Mouse (Mus musculus): ENCODE data around the gene Fcmr. TPM values are rescaled to one million over a fixed set of nuclear protein-coding genes. Genes with fewer than 3 reads are reported as not detected.

Gene Fcmr
- polyA plus RNA-seq, 1 experiment: 9.7 TPM

DNA sequence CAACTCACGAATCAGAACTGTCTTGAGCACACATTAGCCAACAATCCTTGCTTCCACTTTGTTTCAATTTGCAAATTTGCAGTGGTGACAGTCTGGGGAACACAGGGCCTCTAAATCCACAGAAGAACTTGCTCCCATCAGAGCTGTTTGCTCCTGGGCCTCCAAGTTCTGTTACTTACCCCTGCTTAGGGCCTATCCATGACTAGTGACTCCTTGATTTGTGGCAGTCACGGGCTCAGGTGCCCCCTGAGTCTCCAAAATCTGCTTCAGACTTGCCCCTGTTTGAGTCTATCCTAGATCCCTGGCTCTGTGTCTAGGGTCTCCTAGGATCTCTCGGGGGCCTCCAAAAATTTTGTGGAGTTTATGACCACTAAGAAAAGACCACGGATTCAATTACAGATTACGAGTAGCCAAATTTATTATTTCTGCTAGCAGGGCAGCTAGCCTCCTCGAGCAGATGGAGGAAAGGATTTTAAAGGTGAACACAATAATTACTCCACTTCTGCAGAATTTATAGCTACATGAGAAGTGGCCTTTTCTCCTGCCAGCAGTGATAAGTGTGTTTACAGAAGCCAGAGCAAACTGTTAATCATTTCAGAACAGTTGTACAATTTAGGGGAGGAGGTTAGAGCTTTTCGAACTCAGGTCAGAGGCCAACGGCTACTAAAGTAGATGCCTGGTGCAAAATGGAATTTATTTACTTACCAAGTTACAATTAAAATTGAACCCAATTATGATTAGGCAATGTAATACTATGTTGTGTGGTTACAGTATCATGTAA lies 24.7 kb upstream of the Fcmr start:
- H3K27ac ChIP-seq (ENCODE audit: control insufficient read depth, insufficient read depth, low read length): no peak overlapping the region
- TF ChIP-seq POLR2A (IDR thresholded peaks at IDR 0.05; ENCODE audit: control insufficient read depth, extremely low read depth, insufficient read depth, low read length, poor library complexity) (no peak), CTCF (IDR thresholded peaks at IDR 0.05; ENCODE audit: borderline replicate concordance, control insufficient read depth, extremely low read depth, insufficient read depth, low read length, poor library complexity) (no peak)

GRCm38 (mm10) chr1:130841621-130842020 lies 23.8 kb upstream of the Fcmr start:
- WGBS: 95% methylated on average over 7 of the region's 7 CpGs
- H3K36me3 ChIP-seq (ENCODE audit: control insufficient read depth, insufficient read depth, low read length): no peaks in the 10 kb centered on the region
- DNase-seq: no peak

More for the DNA sequence above, 24.7 kb upstream of the Fcmr start:
- Histone ChIP-seq H3K36me3 (ENCODE audit: control insufficient read depth, insufficient read depth, low read length) (no peaks in the 10 kb centered on the region), H3K4me3 (ENCODE audit: control insufficient read depth, insufficient read depth, low read length) (no peak overlapping the region), H3K27me3 (ENCODE audit: control insufficient read depth, insufficient read depth, low read length) (no peaks in the 10 kb centered on the region), H3K4me1 (replicated peaks; ENCODE audit: control insufficient read depth, insufficient read depth, low read length) (no peaks in the 10 kb centered on the region)
- WGBS: 87% methylated on average over 8 of the region's 8 CpGs
- DNase-seq: no peak

DNA sequence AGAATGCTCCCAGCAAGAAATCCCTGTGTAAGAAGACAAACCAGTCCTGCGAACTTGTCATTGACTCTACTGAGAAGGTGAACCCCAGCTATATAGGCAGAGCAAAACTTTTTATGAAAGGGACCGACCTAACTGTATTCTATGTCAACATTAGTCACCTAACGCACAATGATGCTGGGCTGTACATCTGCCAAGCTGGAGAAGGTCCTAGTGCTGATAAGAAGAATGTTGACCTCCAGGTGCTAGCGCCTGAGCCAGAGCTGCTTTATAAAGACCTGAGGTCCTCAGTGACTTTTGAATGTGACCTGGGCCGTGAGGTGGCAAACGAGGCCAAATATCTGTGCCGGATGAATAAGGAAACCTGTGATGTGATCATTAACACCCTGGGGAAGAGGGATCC lies 21.0 kb upstream of the Fcmr start:
- TF ChIP-seq CTCF (IDR thresholded peaks at IDR 0.05; ENCODE audit: borderline replicate concordance, control insufficient read depth, extremely low read depth, insufficient read depth, low read length, poor library complexity) (no peak), POLR2A (IDR thresholded peaks at IDR 0.05; ENCODE audit: control insufficient read depth, extremely low read depth, insufficient read depth, low read length, poor library complexity) (no peak)
- WGBS: 95% methylated on average over 7 of the region's 7 CpGs
- H3K27ac ChIP-seq (ENCODE audit: control insufficient read depth, insufficient read depth, low read length): no peak overlapping the region
- no peaks in the 10 kb centered on the region for H3K4me1 ChIP-seq (replicated peaks; ENCODE audit: control insufficient read depth, insufficient read depth, low read length)
- no peaks in the 10 kb centered on the region for H3K27me3 ChIP-seq (ENCODE audit: control insufficient read depth, insufficient read depth, low read length)
- DNase-seq: no peak
- H3K4me3 ChIP-seq (ENCODE audit: control insufficient read depth, insufficient read depth, low read length): no peak overlapping the region
- H3K36me3 ChIP-seq (ENCODE audit: control insufficient read depth, insufficient read depth, low read length): no peaks in the 10 kb centered on the region

More at GRCm38 (mm10) chr1:130841621-130842020, 23.8 kb upstream of the Fcmr start:
- Histone ChIP-seq H3K4me3 (ENCODE audit: control insufficient read depth, insufficient read depth, low read length) (no peak overlapping the region), H3K27me3 (ENCODE audit: control insufficient read depth, insufficient read depth, low read length) (no peaks in the 10 kb centered on the region), H3K27ac (ENCODE audit: control insufficient read depth, insufficient read depth, low read length) (no peak overlapping the region), H3K4me1 (replicated peaks; ENCODE audit: control insufficient read depth, insufficient read depth, low read length) (no peaks in the 10 kb centered on the region)
- TF ChIP-seq POLR2A (IDR thresholded peaks at IDR 0.05; ENCODE audit: control insufficient read depth, extremely low read depth, insufficient read depth, low read length, poor library complexity): no peak
- no peak for TF ChIP-seq CTCF (IDR thresholded peaks at IDR 0.05; ENCODE audit: borderline replicate concordance, control insufficient read depth, extremely low read depth, insufficient read depth, low read length, poor library complexity)

DNA sequence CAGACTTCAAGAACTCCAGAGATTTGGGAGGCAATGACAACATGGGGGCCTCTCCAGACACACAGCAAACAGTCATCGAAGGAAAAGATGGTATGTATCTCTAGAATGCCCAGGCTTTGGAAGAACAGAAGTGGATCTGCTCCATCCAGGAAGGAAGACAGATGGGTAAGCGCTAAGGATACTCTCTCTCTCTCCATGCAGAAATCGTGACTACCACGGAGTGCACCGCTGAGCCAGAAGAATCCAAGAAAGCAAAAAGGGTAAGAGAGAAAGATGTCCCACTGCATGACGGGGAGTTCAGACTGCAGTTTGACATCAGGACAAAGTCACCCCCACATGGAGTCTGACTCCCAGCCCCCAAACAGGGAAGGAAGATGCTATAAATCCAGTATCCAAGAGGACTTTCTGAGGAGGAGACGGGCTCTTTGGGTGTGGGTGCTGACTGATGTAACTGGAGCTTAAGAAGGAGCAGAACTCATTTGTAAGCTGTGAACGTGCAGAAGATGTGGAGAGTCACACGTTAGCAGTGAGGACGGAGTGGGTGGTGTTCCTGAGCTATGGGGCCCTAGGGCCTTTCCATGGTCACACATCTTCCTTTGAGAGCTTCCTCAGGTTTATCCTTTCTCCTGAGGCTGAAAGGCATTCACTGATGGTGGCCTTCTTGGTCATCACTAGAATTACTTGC lies 15.8 kb upstream of the Fcmr start:
- H3K27ac ChIP-seq (ENCODE audit: control insufficient read depth, insufficient read depth, low read length): no peak overlapping the region
- no peak for DNase-seq
- WGBS: 96% methylated on average over 10 of the region's 10 CpGs
- H3K36me3 ChIP-seq (ENCODE audit: control insufficient read depth, insufficient read depth, low read length): no peaks in the 10 kb centered on the region
- no peaks in the 10 kb centered on the region; the same call in 1 of the 2 replicates for H3K27me3 ChIP-seq (ENCODE audit: control insufficient read depth, insufficient read depth, low read length)
- H3K4me1 ChIP-seq (replicated peaks; ENCODE audit: control insufficient read depth, insufficient read depth, low read length): no peaks in the 10 kb centered on the region
- H3K4me3 ChIP-seq (ENCODE audit: control insufficient read depth, insufficient read depth, low read length): no peak overlapping the region
- TF ChIP-seq POLR2A (IDR thresholded peaks at IDR 0.05; ENCODE audit: control insufficient read depth, extremely low read depth, insufficient read depth, low read length, poor library complexity): no peak
- no peak for TF ChIP-seq CTCF (IDR thresholded peaks at IDR 0.05; ENCODE audit: borderline replicate concordance, control insufficient read depth, extremely low read depth, insufficient read depth, low read length, poor library complexity)

GRCm38 (mm10) chr1:130850405-130850804 lies 15.1 kb upstream of the Fcmr start:
- Histone ChIP-seq H3K27me3 (ENCODE audit: control insufficient read depth, insufficient read depth, low read length) (no peaks in the 10 kb centered on the region; the same call in 1 of the 2 replicates), H3K4me3 (ENCODE audit: control insufficient read depth, insufficient read depth, low read length) (no peak overlapping the region), H3K4me1 (replicated peaks; ENCODE audit: control insufficient read depth, insufficient read depth, low read length) (no peaks in the 10 kb centered on the region), H3K36me3 (ENCODE audit: control insufficient read depth, insufficient read depth, low read length) (no peaks in the 10 kb centered on the region), H3K27ac (ENCODE audit: control insufficient read depth, insufficient read depth, low read length) (peak overlapping the region; percentile 29; the same call in 1 of the 2 replicates)
- no peak for TF ChIP-seq POLR2A (IDR thresholded peaks at IDR 0.05; ENCODE audit: control insufficient read depth, extremely low read depth, insufficient read depth, low read length, poor library complexity)
- no peak for TF ChIP-seq CTCF (IDR thresholded peaks at IDR 0.05; ENCODE audit: borderline replicate concordance, control insufficient read depth, extremely low read depth, insufficient read depth, low read length, poor library complexity)
- WGBS: 67% methylated on average over 5 of the region's 5 CpGs
- no peak for DNase-seq

DNA sequence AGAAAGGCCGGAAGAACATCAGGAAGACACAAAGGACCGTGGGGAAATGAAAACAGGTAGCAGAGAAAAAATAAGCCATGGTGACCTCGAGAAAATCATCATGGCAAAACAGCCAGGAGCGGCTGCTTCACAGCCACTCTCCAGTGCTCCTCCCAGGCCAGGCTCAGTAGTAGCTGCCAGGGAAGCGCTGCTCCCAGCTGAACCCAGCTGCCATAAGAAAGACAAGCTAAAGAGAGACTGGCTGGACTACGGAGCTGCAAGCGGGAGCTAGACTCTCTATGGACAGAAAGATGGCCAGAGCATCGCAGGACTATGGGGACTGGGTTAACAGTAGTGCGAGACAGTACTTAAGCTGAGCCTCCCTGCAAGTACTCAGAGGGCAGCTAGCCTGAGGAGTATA lies 10.7 kb upstream of the Fcmr start:
- Histone ChIP-seq H3K36me3 (ENCODE audit: control insufficient read depth, insufficient read depth, low read length) (no peaks in the 10 kb centered on the region), H3K4me1 (replicated peaks; ENCODE audit: control insufficient read depth, insufficient read depth, low read length) (no peaks in the 10 kb centered on the region), H3K27me3 (ENCODE audit: control insufficient read depth, insufficient read depth, low read length) (no peaks in the 10 kb centered on the region; the same call in 1 of the 2 replicates), H3K4me3 (ENCODE audit: control insufficient read depth, insufficient read depth, low read length) (no peak overlapping the region), H3K27ac (ENCODE audit: control insufficient read depth, insufficient read depth, low read length) (no peak overlapping the region)
- no peak for TF ChIP-seq CTCF (IDR thresholded peaks at IDR 0.05; ENCODE audit: borderline replicate concordance, control insufficient read depth, extremely low read depth, insufficient read depth, low read length, poor library complexity)
- no peak for TF ChIP-seq POLR2A (IDR thresholded peaks at IDR 0.05; ENCODE audit: control insufficient read depth, extremely low read depth, insufficient read depth, low read length, poor library complexity)
- WGBS: 91% methylated on average over 9 of the region's 9 CpGs
- no peak for DNase-seq
